Comparison of ENCODE assay signal across 17 mouse cellular contexts in genomic region chr5:129175925-129176324, GRCm38 (mm10).
"Had no signal": no experiment of that assay in that cellular context is flagged by ENCODE, and none has a peak within 500 bp of the region (broad histone marks: within the 10 kb centered on the region; RNA-seq: fewer than 3 reads in every experiment).

No protein-coding gene starts in this region.

- H3K4me2 ChIP-seq: limb, embryonic 15.5 days; liver, embryonic 12.5 days; lung, embryonic 14.5 days; midbrain, embryonic 12.5 days; neural tube, embryonic 13.5 days; stomach, embryonic 15.5 days had no signal

- ATAC-seq: liver, embryonic 12.5 days had no signal

- H3K9ac ChIP-seq: limb, embryonic 15.5 days; liver, embryonic 12.5 days; lung, embryonic 14.5 days; midbrain, embryonic 12.5 days; neural tube, embryonic 13.5 days; stomach, embryonic 15.5 days had no signal

- H3K36me3 ChIP-seq: limb, embryonic 15.5 days; liver, embryonic 12.5 days; midbrain, embryonic 12.5 days; neural tube, embryonic 13.5 days; stomach, embryonic 15.5 days had no signal

- DNase-seq: kidney, adult 9 months; kidney, postnatal 36 days; layer of hippocampus, adult 9-11 months; layer of hippocampus, postnatal 36 days; lung, embryonic 14.5 days; lung, postnatal 10 days; lung, postnatal 4 days; retina, postnatal 1 day; right cerebral cortex, postnatal 14 days; thymus, adult 2 months; thymus, postnatal 25 days had no signal

- H3K9me3 ChIP-seq: limb, embryonic 15.5 days; liver, embryonic 12.5 days; midbrain, embryonic 12.5 days; neural tube, embryonic 13.5 days; stomach, embryonic 15.5 days had no signal

- H3K4me1 ChIP-seq: neural tube, embryonic 13.5 days; stomach, embryonic 15.5 days had no signal

- H3K27me3 ChIP-seq: liver, embryonic 12.5 days; neural tube, embryonic 13.5 days had no signal

- H3K4me3 ChIP-seq: limb, embryonic 15.5 days; liver, embryonic 12.5 days; midbrain, embryonic 12.5 days; neural tube, embryonic 13.5 days; stomach, embryonic 15.5 days had no signal

- H3K27ac ChIP-seq: kidney, postnatal 0 days; limb, embryonic 15.5 days; liver, embryonic 12.5 days; midbrain, embryonic 12.5 days; neural tube, embryonic 13.5 days; stomach, embryonic 15.5 days had no signal
